Mouse (Mus musculus) MEL (cell line): Measurements from ENCODE around the gene Vmn2r78. TPM values are rescaled to one million over a fixed set of nuclear protein-coding genes. Genes with fewer than 3 reads are reported as not detected.
"Not testable (repeated sequence)": the region's sequence is repeated elsewhere in the genome, so short reads cannot be mapped to it uniquely, and the experiment has no call there.

Experiments used
- DNase-seq: peaks from one replicate; pipeline ENCODE4 v3.0.0; 2011; ENCODE audit warnings: low read depth, low spot score
- H3K27ac ChIP-seq: 2 replicates; pipeline ENCODE4 v1.5.1; 2012; ENCODE audit warnings: low read depth, mild to moderate bottlenecking, control low read depth, low read length, moderate library complexity; ENCODE audit not compliant: control insufficient read depth
- H3K27me3 ChIP-seq, 2 experiments: fragments of 150-350 bp in 1 of 2; sonication (generic) in 1 of 2; 2 replicates each; pipeline ENCODE4 v1.6.1; 2012; ENCODE audit warnings: low read length in 2 of 2, mild to moderate bottlenecking in 2 of 2, improper control_type of control experiment in 1 of 2, moderate library complexity in 1 of 2; ENCODE audit not compliant: insufficient read depth in 2 of 2, control insufficient read depth in 1 of 2
- H3K36me3 ChIP-seq, 2 experiments: 2 replicates each; pipeline ENCODE4 v1.6.1; 2012 to 2014; ENCODE audit warnings: low read length in 2 of 2, improper control_type of control experiment in 1 of 2, inconsistent platforms in 1 of 2, mild to moderate bottlenecking in 1 of 2; ENCODE audit not compliant: insufficient read depth in 2 of 2, control insufficient read depth in 1 of 2
- H3K4me1 ChIP-seq, 2 experiments: fragments of 150-350 bp in 1 of 2; sonication (generic) in 1 of 2; 2 replicates each; pipeline ENCODE4 v1.6.1; 2012; ENCODE audit warnings: low read length in 2 of 2, improper control_type of control experiment in 1 of 2, mild to moderate bottlenecking in 1 of 2; ENCODE audit not compliant: insufficient read depth in 2 of 2, control insufficient read depth in 1 of 2
- H3K4me3 ChIP-seq, 2 experiments: fragments of 150-350 bp in 1 of 2; sonication (generic) in 1 of 2; 2 replicates each; pipeline ENCODE4 v1.5.1; 2012; ENCODE audit warnings: low read depth in 2 of 2, low read length in 2 of 2, mild to moderate bottlenecking in 2 of 2, moderate library complexity in 2 of 2, control low read depth in 1 of 2, improper control_type of control experiment in 1 of 2; ENCODE audit not compliant: control insufficient read depth in 1 of 2, insufficient read depth in 1 of 2
- H3K79me2 ChIP-seq: 2 replicates; pipeline ENCODE4 v1.6.1; 2012; ENCODE audit warnings: mild to moderate bottlenecking, low read length, moderate library complexity; ENCODE audit not compliant: control insufficient read depth, poor library complexity, insufficient read depth
- H3K9ac ChIP-seq: 2 replicates; pipeline ENCODE4 v1.6.1; 2012; ENCODE audit warnings: low read depth, mild to moderate bottlenecking, control low read depth, low read length, moderate library complexity; ENCODE audit not compliant: control insufficient read depth, poor library complexity, severe bottlenecking
- H3K9me3 ChIP-seq: fragments of 150-350 bp; sonication (generic); replicated peaks from 2 replicates; pipeline ENCODE4 v1.6.1; 2012; ENCODE audit warnings: mild to moderate bottlenecking, low read length, improper control_type of control experiment, moderate library complexity; ENCODE audit not compliant: insufficient read depth
- CHD2 ChIP-seq: IDR thresholded peaks from 2 replicates; pipeline ENCODE4 v1.6.1; 2011; ENCODE audit warnings: low read length, improper control_type of control experiment
- CTCF ChIP-seq, 3 experiments: IDR thresholded peaks in 2 of 3; conservative IDR thresholded peaks in 1 of 3; 2 replicates each; pipeline ENCODE4 v1.5.1; 2011 to 2012; ENCODE audit warnings: low read length in 3 of 3, low read depth in 2 of 3, mild to moderate bottlenecking in 2 of 3, improper control_type of control experiment in 1 of 3, inconsistent platforms in 1 of 3, mixed read lengths in 1 of 3, moderate library complexity in 1 of 3; ENCODE audit not compliant: control insufficient read depth in 1 of 3, insufficient read depth in 1 of 3, poor library complexity in 1 of 3, severe bottlenecking in 1 of 3
- ETS1 ChIP-seq: IDR thresholded peaks from 2 replicates; pipeline ENCODE4 v1.6.1; 2012; ENCODE audit warnings: low read depth, mild to moderate bottlenecking, inconsistent platforms, low read length, improper control_type of control experiment, moderate library complexity
- GATA1 ChIP-seq: IDR thresholded peaks from 2 replicates; pipeline ENCODE4 v1.6.1; 2011; ENCODE audit warnings: low read depth, low read length, improper control_type of control experiment
- JUND ChIP-seq: IDR thresholded peaks from 2 replicates; pipeline ENCODE4 v1.6.1; 2011; ENCODE audit warnings: low read depth, mild to moderate bottlenecking, improper control_type of control experiment, low read length
- MXI1 ChIP-seq: IDR thresholded peaks from 2 replicates; pipeline ENCODE4 v1.6.1; 2011; ENCODE audit warnings: mild to moderate bottlenecking, low read depth, low read length, improper control_type of control experiment
- POLR2A ChIP-seq, 2 experiments: IDR thresholded peaks; 2 replicates each; pipeline ENCODE4 v1.6.1; 2011 to 2012; ENCODE audit warnings: low read length in 2 of 2, mild to moderate bottlenecking in 2 of 2, control low read depth in 1 of 2, improper control_type of control experiment in 1 of 2, low read depth in 1 of 2, moderate library complexity in 1 of 2; ENCODE audit not compliant: control insufficient read depth in 1 of 2, insufficient read depth in 1 of 2, poor library complexity in 1 of 2
- POLR2AphosphoS2 ChIP-seq: IDR thresholded peaks from 2 replicates; pipeline ENCODE4 v1.6.1; 2011; ENCODE audit warnings: low read length, improper control_type of control experiment
- RAD21 ChIP-seq: IDR thresholded peaks from 2 replicates; pipeline ENCODE4 v1.6.1; 2011; ENCODE audit warnings: mild to moderate bottlenecking, low read depth, low read length, improper control_type of control experiment
- SIN3A ChIP-seq: IDR thresholded peaks from 2 replicates; pipeline ENCODE4 v1.6.1; 2012; ENCODE audit warnings: low read length, improper control_type of control experiment, inconsistent platforms
- TCF12 ChIP-seq: IDR thresholded peaks from 2 replicates; pipeline ENCODE4 v1.6.1; 2014; ENCODE audit warnings: low read depth, mild to moderate bottlenecking, inconsistent platforms, low read length, improper control_type of control experiment, moderate library complexity
- ZNF384 ChIP-seq: IDR thresholded peaks from 2 replicates; pipeline ENCODE4 v1.6.1; 2012; ENCODE audit warnings: low read depth, mild to moderate bottlenecking, inconsistent platforms, low read length, improper control_type of control experiment
- polyA plus RNA-seq, 2 experiments: library from polyadenylated mRNA; stranded (reverse) in 1 of 2; unstranded in 1 of 2; fragments of >175 nt in 1 of 2; fragments of >200 nt in 1 of 2; gene quantifications; 2 replicates each; pipeline versions ENCODE4 v1.2.1 to v1.2.4; 2012; ENCODE audit warnings: low replicate concordance in 2 of 2, low read depth in 1 of 2; ENCODE audit not compliant: insufficient read length in 2 of 2, insufficient read depth in 1 of 2, missing spikeins in 1 of 2
- total RNA-seq: library from RNA; depleted of rRNA; stranded (reverse); fragments of 300-350 nt; gene quantifications from 2 replicates; pipeline ENCODE4 v1.2.3, GENCODE M21; 2012; rRNA removed

Gene Vmn2r78
- total and polyA plus RNA-seq, 3 experiments = not detected

DNA sequence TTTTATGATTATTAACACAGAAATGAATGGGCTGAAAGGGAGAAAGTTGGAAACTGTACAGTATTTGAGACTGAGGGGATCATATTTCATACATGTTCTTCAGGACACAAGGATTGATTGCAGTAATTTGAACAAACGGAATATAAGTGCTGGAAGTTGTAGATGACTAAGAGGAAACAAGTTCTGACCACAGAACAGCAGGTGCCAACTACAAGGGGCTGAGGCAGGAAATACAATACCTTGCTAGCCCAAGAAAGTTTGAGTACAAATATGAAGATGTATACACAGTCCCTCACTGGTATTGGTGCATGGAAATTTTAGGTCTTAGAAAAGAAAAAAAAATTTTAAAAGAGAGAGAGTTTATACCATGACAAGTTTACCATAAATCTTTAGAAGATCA is 79.8 kb downstream of the Vmn2r78 start:
- H3K9ac ChIP-seq = no peak overlapping the region
- H3K27me3 ChIP-seq = no peaks in the 10 kb centered on the region
- no peaks in the 10 kb centered on the region for H3K79me2 ChIP-seq
- H3K4me1 ChIP-seq = no peaks in the 10 kb centered on the region
- no peaks in the 10 kb centered on the region for H3K9me3 ChIP-seq
- no peak overlapping the region for H3K27ac ChIP-seq
- H3K36me3 ChIP-seq = no peaks in the 10 kb centered on the region
- no peak for DNase-seq
- TF ChIP-seq POLR2AphosphoS2 (no peak), POLR2A (IDR thresholded peaks at IDR 0.05; ENCODE audit: control insufficient read depth in 1 of 2, insufficient read depth in 1 of 2, low read depth in 1 of 2, low read length in 2 of 2, poor library complexity in 1 of 2) (no peak), RAD21 (no peak), ZNF384 (no peak), ETS1 (no peak), SIN3A (no peak), JUND (no peak), CHD2 (no peak), CTCF (IDR thresholded peaks at IDR 0.05 in 2 of 3, conservative IDR thresholded peaks at IDR 0.05 in 1 of 3; ENCODE audit: control insufficient read depth in 1 of 3, insufficient read depth in 1 of 3, low read depth in 2 of 3, low read length in 3 of 3, poor library complexity in 1 of 3, severe bottlenecking in 1 of 3) (no peak), TCF12 (no peak), MXI1 (no peak), GATA1 (no peak)
- H3K4me3 ChIP-seq = no peak overlapping the region

DNA sequence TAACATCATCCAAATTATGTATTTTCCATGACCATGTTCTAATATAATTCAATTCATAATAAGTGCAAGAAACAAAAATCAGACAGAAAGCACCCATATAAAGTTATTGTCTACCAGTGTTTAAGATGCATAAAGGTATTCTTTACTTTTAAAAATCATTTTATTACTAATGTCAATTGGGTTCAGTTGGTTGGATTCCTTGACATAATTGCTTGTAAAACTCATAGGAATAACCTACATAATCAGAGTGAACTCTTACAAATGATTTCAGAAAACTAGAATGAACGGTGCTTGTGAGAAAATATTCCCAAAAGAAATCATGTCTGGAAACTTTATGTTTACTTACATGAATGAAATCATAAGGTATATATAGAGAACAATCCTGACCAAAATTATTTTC is 80.9 kb downstream of the Vmn2r78 start, which contains the start of gene Vmn2r79:
Gene Vmn2r79 (plus strand): TSS at position 301 of the 400 bp plus-strand sequence.
- H3K9ac ChIP-seq, H3K4me3 ChIP-seq, H3K79me2 ChIP-seq, DNase-seq, H3K9me3 ChIP-seq, H3K36me3 ChIP-seq, H3K4me1 ChIP-seq, H3K27ac ChIP-seq, H3K27me3 ChIP-seq: not testable (repeated sequence)

Other genes starting within 250 kb of the Vmn2r78 start
- gene Olfr292, start 226.8 kb upstream of the Vmn2r78 start, total RNA-seq = not detected in 2 replicates
- not detected for gene Olfr292, start 226.8 kb upstream of the Vmn2r78 start, polyA plus RNA-seq
- not detected in 2 replicates for gene Folh1, start 139.2 kb upstream of the Vmn2r78 start, total RNA-seq
- not detected for gene Folh1, start 139.2 kb upstream of the Vmn2r78 start, polyA plus RNA-seq
- not detected in 2 replicates for gene Vmn2r77, start 120.1 kb upstream of the Vmn2r78 start, total RNA-seq
- not detected for gene Vmn2r77, start 120.1 kb upstream of the Vmn2r78 start, polyA plus RNA-seq
- not detected in 2 replicates for gene Vmn2r79, start 81.0 kb downstream of the Vmn2r78 start, total RNA-seq
- gene Vmn2r79, start 81.0 kb downstream of the Vmn2r78 start, polyA plus RNA-seq = not detected